Mouse (Mus musculus): Measurements from ENCODE around the gene Pkd2. TPM values are rescaled to one million over a fixed set of nuclear protein-coding genes. Genes with fewer than 3 reads are reported as not detected.

Pkd2 gene
- total and polyA plus RNA-seq, 3 experiments = not detected

GRCm38 (mm10) chr5:104466816-104467215, 7.6 kb downstream of the Pkd2 start:
- in situ Hi-C loops (cut with MboI; ENCODE audit: low pct_ligation_motif_present, low pct_unique_long_range_greater_than_20kb, low sequenced_read_pairs) (no loop called here), dilution Hi-C loops (cut with MboI; ENCODE audit: extremely low pct_ligation_motif_present, extremely low pct_unique_long_range_greater_than_20kb, low sequenced_read_pairs) (no loop called here)
- H3K9me3 ChIP-seq (replicated peaks; ENCODE audit: low read length) = no peaks in the 10 kb centered on the region
- no peak for DNase-seq (ENCODE audit: extremely low read depth)
- H3K9ac ChIP-seq (ENCODE audit: insufficient read depth, low read depth) = no peak overlapping the region
- no peaks in the 10 kb centered on the region for H3K36me3 ChIP-seq (replicated peaks in 1 of 2; ENCODE audit: control insufficient read depth in 1 of 2, insufficient read depth in 1 of 2, low read length in 1 of 2)
- no peaks in the 10 kb centered on the region for H3K4me1 ChIP-seq (ENCODE audit: control insufficient read depth in 1 of 2, insufficient read depth in 2 of 2)
- H3K4me3 ChIP-seq (replicated peaks in 1 of 3; ENCODE audit: low read depth in 2 of 3, low read length in 2 of 3, poor library complexity in 1 of 3) = no peak overlapping the region
- TF ChIP-seq CTCF (conservative IDR thresholded peaks at IDR 0.05 in 1 of 2, IDR thresholded peaks at IDR 0.05 in 1 of 2; ENCODE audit: low read depth in 2 of 2, low read length in 2 of 2) = no peak
- no peak for TF ChIP-seq MAX (IDR thresholded peaks at IDR 0.05; ENCODE audit: low read length)
- TF ChIP-seq BHLHE40 (IDR thresholded peaks at IDR 0.05; ENCODE audit: low read depth, low read length) = no peak
- no peak for TF ChIP-seq ZKSCAN1 (IDR thresholded peaks at IDR 0.05; ENCODE audit: borderline replicate concordance, low read depth, low read length)
- no peak for TF ChIP-seq USF2 (conservative IDR thresholded peaks at IDR 0.05; ENCODE audit: low read depth, low read length)
- no peak overlapping the region for H3K4me2 ChIP-seq (ENCODE audit: insufficient read depth, low read depth, poor library complexity, severe bottlenecking)
- no peak overlapping the region for H3K27ac ChIP-seq (ENCODE audit: insufficient read depth, low read depth)
- H3K27me3 ChIP-seq (replicated peaks) = no peaks in the 10 kb centered on the region
- no peaks in the 10 kb centered on the region for H3K79me2 ChIP-seq (replicated peaks; ENCODE audit: control insufficient read depth, extremely low read depth, insufficient read depth, poor library complexity, severe bottlenecking)

- H3K27ac ChIP-seq (ENCODE audit: insufficient read depth, low read depth) = no peak overlapping the region
- TF ChIP-seq E2F4 (IDR thresholded peaks at IDR 0.05; ENCODE audit: insufficient replicate concordance, low read depth, low read length) (no peak), MYC (IDR thresholded peaks at IDR 0.05; ENCODE audit: low read depth, low read length) (no peak), JUND (conservative IDR thresholded peaks at IDR 0.05; ENCODE audit: low read depth, low read length) (no peak), MAFK (IDR thresholded peaks at IDR 0.05; ENCODE audit: insufficient replicate concordance, low read length) (no peak), SMC3 (IDR thresholded peaks at IDR 0.05; ENCODE audit: low read depth, low read length) (no peak), CHD2 (IDR thresholded peaks at IDR 0.05; ENCODE audit: low read length) (no peak), JUN (IDR thresholded peaks at IDR 0.05; ENCODE audit: insufficient read depth, low read depth, low read length) (no peak), USF1 (IDR thresholded peaks at IDR 0.05; ENCODE audit: low read depth, low read length) (no peak), ZNF384 (IDR thresholded peaks at IDR 0.05; ENCODE audit: low read depth, low read length) (no peak), MXI1 (IDR thresholded peaks at IDR 0.05; ENCODE audit: low read depth, low read length) (no peak)
- H3K9me3 ChIP-seq (replicated peaks; ENCODE audit: low read length) = no peaks in the 10 kb centered on the region
- H3K36me3 ChIP-seq (replicated peaks in 1 of 2; ENCODE audit: control insufficient read depth in 1 of 2, insufficient read depth in 1 of 2, low read length in 1 of 2) = no peaks in the 10 kb centered on the region
- H3K4me2 ChIP-seq (ENCODE audit: insufficient read depth, low read depth, poor library complexity, severe bottlenecking) = no peak overlapping the region
- H3K4me1 ChIP-seq (ENCODE audit: control insufficient read depth in 1 of 2, insufficient read depth in 2 of 2) = no peaks in the 10 kb centered on the region
- no peaks in the 10 kb centered on the region for H3K79me2 ChIP-seq (replicated peaks; ENCODE audit: control insufficient read depth, extremely low read depth, insufficient read depth, poor library complexity, severe bottlenecking)
- no peak for DNase-seq (ENCODE audit: extremely low read depth)
- H3K9ac ChIP-seq (ENCODE audit: insufficient read depth, low read depth) = no peak overlapping the region
- in situ Hi-C loops (cut with MboI; ENCODE audit: low pct_ligation_motif_present, low pct_unique_long_range_greater_than_20kb, low sequenced_read_pairs) = no loop called here
- dilution Hi-C loops (cut with MboI; ENCODE audit: extremely low pct_ligation_motif_present, extremely low pct_unique_long_range_greater_than_20kb, low sequenced_read_pairs) = no loop called here
- no peak overlapping the region for H3K4me3 ChIP-seq (replicated peaks in 1 of 3; ENCODE audit: low read depth in 2 of 3, low read length in 2 of 3, poor library complexity in 1 of 3)
- no peaks in the 10 kb centered on the region for H3K27me3 ChIP-seq (replicated peaks)
These were observed 9.3 kb downstream of the Pkd2 start for GRCm38 (mm10) chr5:104468586-104468985.

DNA sequence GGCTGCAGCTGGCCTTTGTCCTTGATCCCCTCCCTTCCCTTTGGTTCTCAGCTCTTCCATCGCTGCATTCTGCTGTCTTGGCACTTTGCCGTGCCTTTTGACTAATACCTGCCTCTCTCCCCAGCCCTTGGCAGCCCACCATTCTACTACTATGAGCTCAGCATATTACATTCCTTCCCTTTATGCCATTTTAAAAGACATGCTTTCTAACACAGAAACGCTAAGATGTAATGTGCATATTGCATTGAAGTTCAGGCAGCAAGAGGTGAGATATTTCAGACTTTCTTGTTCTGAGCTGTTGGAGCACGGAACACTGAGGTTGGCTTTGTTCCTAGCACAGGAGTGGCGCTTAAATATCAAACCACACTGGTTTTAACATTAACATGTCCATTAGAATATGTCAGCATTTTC, 11.7 kb downstream of the Pkd2 start:
- no peak overlapping the region for H3K4me3 ChIP-seq (replicated peaks in 1 of 3; ENCODE audit: low read depth in 2 of 3, low read length in 2 of 3, poor library complexity in 1 of 3)
- H3K4me1 ChIP-seq (ENCODE audit: control insufficient read depth in 1 of 2, insufficient read depth in 2 of 2) = no peaks in the 10 kb centered on the region
- no peaks in the 10 kb centered on the region for H3K27me3 ChIP-seq (replicated peaks)
- H3K9ac ChIP-seq (ENCODE audit: insufficient read depth, low read depth) = no peak overlapping the region
- H3K79me2 ChIP-seq (replicated peaks; ENCODE audit: control insufficient read depth, extremely low read depth, insufficient read depth, poor library complexity, severe bottlenecking) = no peaks in the 10 kb centered on the region
- H3K4me2 ChIP-seq (ENCODE audit: insufficient read depth, low read depth, poor library complexity, severe bottlenecking) = no peak overlapping the region
- in situ Hi-C loops (cut with MboI; ENCODE audit: low pct_ligation_motif_present, low pct_unique_long_range_greater_than_20kb, low sequenced_read_pairs) (no loop called here), dilution Hi-C loops (cut with MboI; ENCODE audit: extremely low pct_ligation_motif_present, extremely low pct_unique_long_range_greater_than_20kb, low sequenced_read_pairs) (no loop called here)
- no peaks in the 10 kb centered on the region for H3K9me3 ChIP-seq (replicated peaks; ENCODE audit: low read length)
- TF ChIP-seq ETS1 (conservative IDR thresholded peaks at IDR 0.05; ENCODE audit: low read depth, low read length) = no peak
- no peak for TF ChIP-seq PAX5 (IDR thresholded peaks at IDR 0.05; ENCODE audit: low read length)
- no peak for TF ChIP-seq MAX (IDR thresholded peaks at IDR 0.05; ENCODE audit: low read length)
- TF ChIP-seq POLR2A (IDR thresholded peaks at IDR 0.05; ENCODE audit: low read depth, low read length) = no peak
- no peak for TF ChIP-seq CHD1 (IDR thresholded peaks at IDR 0.05; ENCODE audit: low read depth, low read length)
- no peak for TF ChIP-seq RCOR1 (conservative IDR thresholded peaks at IDR 0.05; ENCODE audit: low read depth, low read length)
- no peak for TF ChIP-seq BHLHE40 (IDR thresholded peaks at IDR 0.05; ENCODE audit: low read depth, low read length)
- no peak for DNase-seq (ENCODE audit: extremely low read depth)
- H3K36me3 ChIP-seq (replicated peaks in 1 of 2; ENCODE audit: control insufficient read depth in 1 of 2, insufficient read depth in 1 of 2, low read length in 1 of 2) = no peaks in the 10 kb centered on the region
- H3K27ac ChIP-seq (ENCODE audit: insufficient read depth, low read depth) = no peak overlapping the region

Measured in CH12.LX (cell line).